Mouse (Mus musculus) small intestine, adult 2 months (tissue): Measurements from ENCODE around the gene Luzp1. TPM values are rescaled to one million over a fixed set of nuclear protein-coding genes. Genes with fewer than 3 reads are reported as not detected.

Experiments
- H3K27ac ChIP-seq: fragments of 200-500 bp; 2 replicates; pipeline ENCODE4 v1.5.1; 2012; ENCODE audit warnings: low read depth, low read length, control low read depth, inconsistent platforms; ENCODE audit not compliant: insufficient read depth
- H3K27me3 ChIP-seq: fragments of 200-500 bp; 2 replicates; pipeline ENCODE4 v1.6.1; 2012; ENCODE audit warnings: mild to moderate bottlenecking, moderate library complexity, low read length, inconsistent platforms; ENCODE audit not compliant: control insufficient read depth, insufficient read depth
- H3K36me3 ChIP-seq: fragments of 200-500 bp; 2 replicates; pipeline ENCODE4 v1.6.1; 2012; ENCODE audit warnings: mild to moderate bottlenecking, low read length, control low read depth, inconsistent platforms; ENCODE audit not compliant: control insufficient read depth, insufficient read depth
- H3K4me1 ChIP-seq: fragments of 200-500 bp; 2 replicates; pipeline ENCODE4 v1.6.1; 2012; ENCODE audit warnings: low read length, inconsistent platforms, mixed read lengths; ENCODE audit not compliant: control insufficient read depth, insufficient read depth, insufficient read length
- H3K4me3 ChIP-seq: fragments of 200-500 bp; 2 replicates; pipeline ENCODE4 v1.5.1; 2012; ENCODE audit warnings: low read depth, mild to moderate bottlenecking, control low read depth, inconsistent platforms, low read length, moderate library complexity
- CTCF ChIP-seq: fragments of 200-500 bp; IDR thresholded peaks from 2 replicates; pipeline ENCODE4 v1.5.1; 2012; ENCODE audit warnings: low read depth, mild to moderate bottlenecking, control low read depth, inconsistent platforms, low read length, moderate library complexity, mixed read lengths; ENCODE audit not compliant: insufficient replicate concordance, insufficient read length; ENCODE audit errors: extremely low read depth
- POLR2A ChIP-seq: fragments of 200-500 bp; IDR thresholded peaks from 2 replicates; pipeline ENCODE4 v1.6.1; 2012; ENCODE audit warnings: low read depth, mild to moderate bottlenecking, control low read depth, inconsistent platforms, low read length, moderate library complexity
- WGBS: fragments of 180-500 bp; shearing (Covaris S2); methylation state at CpG from one replicate; pipeline ENCODE4 v1.1.7; 2018; 5-methylcytosine and 5-hydroxymethylcytosine counted together
- polyA plus RNA-seq: library from polyadenylated mRNA; depleted of rRNA; stranded (reverse); fragments of >200 nt; gene quantifications from 2 replicates; pipeline ENCODE4 v1.2.3, GENCODE M21; 2012; rRNA removed

The Luzp1 gene
- 6.6 and 18.0 TPM in 2 replicates for polyA plus RNA-seq

DNA sequence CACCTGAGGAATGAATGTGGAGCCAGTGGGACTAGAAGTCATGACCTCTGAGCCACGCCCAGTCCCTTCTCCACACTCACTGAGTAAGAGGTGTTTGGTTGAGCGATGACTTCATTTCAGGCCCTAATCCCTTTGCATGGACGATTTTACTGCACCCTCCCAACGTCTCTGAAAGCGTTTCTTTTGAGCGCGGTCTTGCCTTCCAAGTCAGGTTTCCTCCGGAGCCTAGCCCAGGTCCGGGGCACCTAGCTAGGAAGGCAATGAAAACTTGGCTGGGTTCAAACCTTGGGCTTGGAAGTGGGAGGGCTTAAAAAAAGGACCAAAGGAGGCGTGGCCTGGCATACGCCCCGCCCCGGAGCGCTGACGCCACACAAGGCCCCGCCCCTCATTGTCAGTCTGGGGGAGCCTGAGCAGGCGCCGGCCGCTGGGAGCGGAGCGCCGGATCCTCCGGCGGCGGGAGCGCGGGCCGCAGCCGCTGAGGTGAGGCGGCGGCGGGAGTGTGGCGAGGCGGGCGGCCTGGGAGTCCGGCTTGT, at the start of gene Luzp1:
Gene Luzp1 (plus strand): TSS at position 391 of the 533 bp plus-strand sequence.
- under 1% methylated on average over 36 of the region's 36 CpGs for WGBS
- H3K36me3 ChIP-seq: no peaks in the 10 kb centered on the region

DNA sequence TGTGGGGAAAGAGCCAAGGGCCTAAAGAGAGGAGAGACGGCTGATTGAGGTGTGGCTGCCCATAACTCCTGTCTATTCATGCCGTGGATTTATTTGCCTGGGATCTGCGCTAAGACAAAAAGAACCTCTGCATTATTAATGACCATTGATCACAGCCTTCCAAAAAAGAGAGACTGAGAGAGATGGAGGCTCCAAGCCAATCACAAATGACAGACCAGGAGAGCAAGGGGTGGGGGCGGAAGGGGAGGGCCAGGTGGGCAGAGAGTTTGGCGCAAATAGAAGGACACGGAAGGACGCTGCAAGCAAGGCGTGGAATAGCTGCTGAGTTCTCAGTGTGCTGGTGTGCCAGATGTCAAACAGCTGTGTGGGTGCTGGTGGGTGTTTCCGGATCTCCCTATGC, 46.3 kb upstream of the Luzp1 start, which contains the start of gene Htr1d:
Gene Htr1d (plus strand): TSS at position 301 of the 400 bp plus-strand sequence.
- Histone ChIP-seq H3K27ac (no peak within 1 kb of the TSS), H3K4me1 (peaks cover 8% of the 10 kb centered on the region; the same call in 1 of the 2 replicates), H3K27me3 (peaks cover 23% of the 10 kb centered on the region), H3K4me3 (peak within 1 kb of the TSS; percentile 52), H3K36me3 (no peaks in the 10 kb centered on the region)
- TF ChIP-seq POLR2A (no peak), CTCF (no peak)
- WGBS: 56% methylated on average over 9 of the region's 9 CpGs

More for the DNA sequence above, at the start of gene Luzp1:
- Histone ChIP-seq H3K27ac (peak within 1 kb of the TSS; percentile 92), H3K4me1 (peaks cover 26% of the 10 kb centered on the region), H3K27me3 (no peaks in the 10 kb centered on the region), H3K4me3 (peak within 1 kb of the TSS; percentile 91)
- no peak for TF ChIP-seq CTCF
- TF ChIP-seq POLR2A: peak; percentile 95

DNA sequence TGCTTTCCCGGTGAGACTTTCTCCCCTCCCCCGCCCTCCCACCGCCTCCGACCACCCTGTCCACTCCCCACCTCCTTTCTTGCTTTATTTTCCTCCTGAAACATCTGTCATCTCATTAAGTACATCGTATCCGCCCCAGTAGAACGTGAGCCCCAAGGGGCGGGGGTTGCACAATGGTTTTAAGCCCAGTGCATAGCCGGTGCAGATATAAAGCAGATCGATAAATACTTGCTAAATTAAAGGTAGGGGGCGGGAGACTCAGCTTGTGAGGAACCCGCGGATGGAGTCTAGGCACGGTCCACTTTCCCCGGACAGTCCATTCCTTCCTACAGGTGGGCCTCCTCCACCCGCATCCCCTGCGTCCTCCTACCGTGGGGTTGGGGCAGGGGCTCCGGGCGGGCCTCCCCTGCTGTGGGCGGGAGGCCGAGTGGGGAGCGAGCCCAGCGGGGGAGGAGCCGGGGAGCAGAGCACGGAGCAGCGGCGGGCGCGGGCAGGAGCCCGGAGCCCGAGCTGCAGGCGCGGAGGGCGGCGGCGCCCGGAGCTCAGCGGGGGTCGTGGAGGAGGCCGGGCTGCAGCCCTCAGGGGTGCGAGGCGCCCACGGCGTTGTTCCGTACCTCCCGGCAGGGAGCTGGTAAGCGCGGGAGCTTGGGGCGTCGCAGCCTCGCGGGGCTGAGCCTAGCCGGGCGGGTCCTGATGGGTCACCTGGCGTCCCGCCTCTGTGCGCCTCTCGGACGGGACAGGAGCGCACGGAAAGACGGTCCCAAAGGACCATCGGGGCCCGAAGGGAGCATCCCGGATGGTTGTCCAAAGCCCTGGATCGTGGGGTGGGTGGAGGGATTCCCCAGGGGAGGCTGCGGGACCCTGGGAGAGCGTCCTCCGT, 45.2 kb upstream of the Luzp1 start:
- peaks cover 23% of the 10 kb centered on the region for H3K27me3 ChIP-seq

DNA sequence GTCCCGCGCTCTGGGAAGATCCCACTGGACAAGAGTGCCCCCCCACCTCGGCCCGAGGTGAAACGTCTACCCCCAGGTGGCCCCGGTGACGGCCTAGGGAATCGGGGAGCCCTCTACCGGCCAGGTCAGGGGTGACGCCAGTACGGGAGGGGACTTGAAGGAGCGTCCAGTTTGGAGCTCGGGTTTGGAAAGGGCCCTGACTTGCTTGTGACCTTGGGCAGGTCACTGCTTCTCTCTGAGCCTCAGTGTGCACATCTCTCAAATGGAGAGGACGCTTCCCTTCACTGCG, 44.6 kb upstream of the Luzp1 start:
- TF ChIP-seq POLR2A: no peak
- TF ChIP-seq CTCF: peak; percentile 31; the same call in 1 of the 2 replicates
- peaks cover 23% of the 10 kb centered on the region for H3K27me3 ChIP-seq
- 5% methylated on average over 15 of the region's 15 CpGs for WGBS
- H3K36me3 ChIP-seq: no peaks in the 10 kb centered on the region
- H3K27ac ChIP-seq: no peak overlapping the region
- H3K4me1 ChIP-seq: peaks cover 8% of the 10 kb centered on the region; the same call in 1 of the 2 replicates
- H3K4me3 ChIP-seq: peak overlapping the region; percentile 52

More for the DNA sequence above, 45.2 kb upstream of the Luzp1 start:
- no peaks in the 10 kb centered on the region for H3K36me3 ChIP-seq
- TF ChIP-seq CTCF (no peak), POLR2A (no peak)
- 2% methylated on average over 69 of the region's 70 CpGs for WGBS
- H3K4me3 ChIP-seq: peak overlapping the region; percentile 52
- H3K4me1 ChIP-seq: peaks cover 8% of the 10 kb centered on the region; the same call in 1 of the 2 replicates
- no peak overlapping the region for H3K27ac ChIP-seq

DNA sequence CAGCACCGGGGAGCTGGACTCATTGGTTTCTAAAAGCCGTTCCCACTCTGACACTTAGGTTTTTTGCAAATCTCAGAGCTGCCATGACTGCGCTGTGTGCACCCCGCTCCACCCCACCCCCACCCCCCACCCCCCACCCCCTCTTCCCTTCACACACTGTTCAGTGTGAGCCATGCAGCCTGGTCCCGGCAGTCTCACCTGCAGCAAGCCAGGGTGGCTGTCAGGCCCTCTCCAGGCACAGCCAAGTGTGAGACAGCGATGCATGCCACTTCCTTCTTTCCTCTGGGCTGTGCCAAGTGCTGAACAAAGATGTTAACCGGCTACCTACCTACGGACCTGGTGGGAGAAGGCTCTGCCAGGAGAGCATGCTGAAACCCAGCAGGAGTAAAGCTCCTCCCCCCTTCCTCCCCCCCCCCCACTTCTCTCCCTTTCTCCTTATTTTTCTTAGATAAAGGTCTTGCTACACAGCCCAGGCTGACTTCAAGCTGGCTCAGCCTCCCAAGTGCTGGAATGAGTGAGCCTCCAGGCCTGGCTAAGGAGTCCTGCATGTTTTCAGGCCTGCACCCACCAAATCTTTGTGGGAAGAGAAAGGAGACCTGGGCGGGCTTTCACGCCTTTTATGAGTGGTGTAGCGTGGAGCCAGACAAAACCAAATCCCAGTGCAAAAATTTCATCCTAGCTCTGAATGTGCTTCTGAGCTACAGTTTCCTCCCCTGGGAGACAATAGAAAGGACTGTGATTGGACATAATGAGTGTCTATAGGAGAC, 38.8 kb upstream of the Luzp1 start:
- Histone ChIP-seq H3K4me1 (no peaks in the 10 kb centered on the region; the same call in 1 of the 2 replicates), H3K36me3 (no peaks in the 10 kb centered on the region), H3K27ac (no peak overlapping the region), H3K4me3 (no peak overlapping the region), H3K27me3 (no peaks in the 10 kb centered on the region)
- TF ChIP-seq CTCF (no peak), POLR2A (no peak)
- WGBS: 61% methylated on average over 11 of the region's 11 CpGs

DNA sequence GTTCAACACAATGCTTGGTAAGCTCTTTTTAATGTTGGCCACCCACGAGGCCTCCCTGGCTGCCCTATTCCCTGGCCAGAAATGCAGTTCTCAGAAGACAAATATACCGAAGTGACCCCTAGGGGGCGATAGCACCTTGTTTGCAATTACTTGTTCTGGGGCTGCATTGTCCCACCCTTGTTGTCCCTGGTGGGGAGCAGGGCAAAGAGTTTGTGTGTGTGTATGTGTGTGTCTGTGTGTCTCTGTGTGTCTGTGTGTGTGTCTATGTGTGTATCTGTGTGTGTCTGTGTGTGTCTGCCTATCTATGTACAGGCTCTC, 38.2 kb upstream of the Luzp1 start:
- no peaks in the 10 kb centered on the region; the same call in 1 of the 2 replicates for H3K4me1 ChIP-seq
- no peaks in the 10 kb centered on the region for H3K36me3 ChIP-seq
- no peak overlapping the region for H3K27ac ChIP-seq
- no peaks in the 10 kb centered on the region for H3K27me3 ChIP-seq
- TF ChIP-seq POLR2A (no peak), CTCF (peak; percentile 68; the same call in 1 of the 2 replicates)
- WGBS: 1% methylated on average over 3 of the region's 3 CpGs
- H3K4me3 ChIP-seq: no peak overlapping the region

DNA sequence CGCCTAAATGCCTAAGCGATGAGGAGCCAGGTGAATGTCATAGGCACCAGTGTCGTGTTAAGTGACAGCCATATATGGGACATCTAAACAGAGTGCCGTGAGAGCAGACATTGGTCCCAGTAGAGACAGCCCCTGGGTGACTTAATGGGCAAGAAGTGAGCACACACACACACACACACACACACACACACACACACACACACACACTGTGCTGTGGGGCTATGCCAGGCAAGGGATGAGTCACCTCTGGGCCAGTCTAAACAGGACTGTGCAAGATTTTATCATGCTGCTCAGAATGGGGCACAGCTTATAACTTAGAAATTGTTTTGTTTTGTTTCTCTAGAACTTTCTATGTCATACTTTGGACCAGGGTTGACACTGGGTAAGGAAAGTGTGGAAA, 35.5 kb upstream of the Luzp1 start:
- WGBS: 85% methylated on average over 4 of the region's 4 CpGs
- peaks cover 5% of the 10 kb centered on the region; the same call in 1 of the 2 replicates for H3K4me1 ChIP-seq
- H3K4me3 ChIP-seq: no peak overlapping the region
- no peak overlapping the region for H3K27ac ChIP-seq
- no peaks in the 10 kb centered on the region for H3K36me3 ChIP-seq
- TF ChIP-seq CTCF: no peak
- TF ChIP-seq POLR2A: no peak
- H3K27me3 ChIP-seq: no peaks in the 10 kb centered on the region
